Mouse (Mus musculus): ENCODE data around the gene Fhit. TPM values are rescaled to one million over a fixed set of nuclear protein-coding genes. Genes with fewer than 3 reads are reported as not detected.

Fhit gene
- polyA plus RNA-seq, 1 experiment from 2014 or later = 7.1 TPM

DNA sequence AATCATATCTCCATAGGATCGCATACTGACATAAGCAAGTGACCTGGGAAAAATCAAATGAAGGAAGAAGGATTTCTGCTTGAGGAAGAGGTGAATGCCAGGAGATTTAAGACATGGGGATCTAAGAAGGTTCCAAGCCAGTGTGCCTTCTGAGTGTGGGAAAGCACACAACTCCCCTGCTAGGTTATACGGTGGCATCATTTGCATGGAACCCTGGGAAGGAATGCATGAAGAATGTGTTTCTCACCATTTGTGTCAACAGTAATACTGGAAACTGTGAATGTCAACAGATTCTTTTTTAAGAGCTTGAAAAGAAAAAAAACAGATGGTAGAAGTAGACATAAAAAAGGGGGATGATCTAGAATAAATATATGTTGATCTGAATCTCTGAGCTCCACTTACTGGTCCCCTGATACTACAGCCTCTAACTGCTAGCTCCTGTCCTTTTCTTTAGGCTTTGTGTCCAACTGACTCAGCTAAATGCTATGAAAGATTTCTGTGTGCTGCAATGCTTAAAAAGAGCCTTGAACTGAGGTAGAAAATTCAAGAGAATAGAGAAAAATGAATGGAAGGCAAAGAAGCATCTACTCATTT is 1473.1 kb downstream of the Fhit start:
- H3K4me2 ChIP-seq (ENCODE audit: low read depth, low read length) = no peak overlapping the region
- H3K9ac ChIP-seq (ENCODE audit: low read length) = no peak overlapping the region
- WGBS = 67% methylated on average over 2 of the region's 2 CpGs
- no peaks in the 10 kb centered on the region for H3K9me3 ChIP-seq (replicated peaks; ENCODE audit: control insufficient read depth, low read length)
- no peaks in the 10 kb centered on the region for H3K36me3 ChIP-seq (ENCODE audit: control insufficient read depth, insufficient read depth, low read length)
- no peak for ATAC-seq (ENCODE audit: insufficient read depth, low FRiP score)
- H3K4me3 ChIP-seq (replicated peaks; ENCODE audit: low read length) = no peak overlapping the region
- no peaks in the 10 kb centered on the region for H3K4me1 ChIP-seq (ENCODE audit: control insufficient read depth, insufficient read depth, low read length)
- H3K27ac ChIP-seq (ENCODE audit: low read length) = no peak overlapping the region
- H3K27me3 ChIP-seq (ENCODE audit: control insufficient read depth, insufficient read depth, low read length) = no peaks in the 10 kb centered on the region

DNA sequence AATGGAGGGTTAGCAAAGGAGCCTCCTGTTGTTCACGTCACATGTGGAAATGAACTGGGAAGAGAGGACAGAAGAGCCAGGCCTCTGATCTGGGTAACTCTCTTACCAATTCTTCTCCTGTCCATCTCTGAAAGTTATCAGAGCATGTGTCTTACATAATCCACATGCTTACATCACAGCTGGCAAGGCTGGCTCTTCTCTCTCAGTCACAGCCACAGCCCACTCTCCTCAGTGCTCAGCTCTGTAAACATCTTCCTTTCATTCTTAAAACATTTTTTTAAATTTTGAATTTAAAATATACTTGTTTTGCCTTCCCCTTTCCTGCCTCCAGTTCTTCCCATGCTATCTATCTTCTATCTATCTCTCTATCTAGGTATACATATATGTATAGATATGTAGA is 1477.5 kb downstream of the Fhit start:
- WGBS = 68% methylated on average over 1 of the region's 1 CpGs
- H3K27me3 ChIP-seq (ENCODE audit: control insufficient read depth, insufficient read depth, low read length) = no peaks in the 10 kb centered on the region
- no peaks in the 10 kb centered on the region for H3K4me1 ChIP-seq (ENCODE audit: control insufficient read depth, insufficient read depth, low read length)
- ATAC-seq (ENCODE audit: insufficient read depth, low FRiP score) = no peak
- no peaks in the 10 kb centered on the region for H3K9me3 ChIP-seq (replicated peaks; ENCODE audit: control insufficient read depth, low read length)
- no peak overlapping the region for H3K9ac ChIP-seq (ENCODE audit: low read length)
- no peak overlapping the region for H3K27ac ChIP-seq (ENCODE audit: low read length)
- H3K36me3 ChIP-seq (ENCODE audit: control insufficient read depth, insufficient read depth, low read length) = no peaks in the 10 kb centered on the region
- no peak overlapping the region for H3K4me2 ChIP-seq (ENCODE audit: low read depth, low read length)
- H3K4me3 ChIP-seq (replicated peaks; ENCODE audit: low read length) = no peak overlapping the region

DNA sequence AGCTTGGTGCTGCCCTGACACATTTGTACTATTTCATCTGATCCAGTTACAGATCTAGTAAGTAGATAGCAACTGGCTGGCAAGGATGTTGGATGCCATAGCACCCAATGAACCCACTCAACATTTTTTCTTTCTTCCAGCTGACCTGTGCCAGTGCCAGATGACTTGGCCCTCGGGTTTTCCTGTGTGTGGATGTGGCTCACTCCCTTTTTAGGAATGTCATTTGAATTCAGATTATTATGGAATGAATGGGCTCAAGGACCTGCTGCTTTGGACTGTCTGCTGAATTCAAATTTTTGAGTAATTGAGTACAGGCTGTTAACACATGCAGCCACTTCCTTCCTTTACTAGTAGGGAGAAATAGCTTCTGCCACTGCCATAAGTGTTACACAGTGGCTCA is 1489.1 kb downstream of the Fhit start:
- Histone ChIP-seq H3K9ac (ENCODE audit: low read length) (no peak overlapping the region), H3K4me1 (ENCODE audit: control insufficient read depth, insufficient read depth, low read length) (no peaks in the 10 kb centered on the region), H3K36me3 (ENCODE audit: control insufficient read depth, insufficient read depth, low read length) (no peaks in the 10 kb centered on the region), H3K27me3 (ENCODE audit: control insufficient read depth, insufficient read depth, low read length) (no peaks in the 10 kb centered on the region), H3K9me3 (replicated peaks; ENCODE audit: control insufficient read depth, low read length) (peaks cover 6% of the 10 kb centered on the region; the same call in 1 of the 2 replicates), H3K4me3 (replicated peaks; ENCODE audit: low read length) (no peak overlapping the region), H3K4me2 (ENCODE audit: low read depth, low read length) (no peak overlapping the region), H3K27ac (ENCODE audit: low read length) (no peak overlapping the region)
- no peak for ATAC-seq (ENCODE audit: insufficient read depth, low FRiP score)
- 59% methylated on average over 1 of the region's 1 CpGs for WGBS

DNA sequence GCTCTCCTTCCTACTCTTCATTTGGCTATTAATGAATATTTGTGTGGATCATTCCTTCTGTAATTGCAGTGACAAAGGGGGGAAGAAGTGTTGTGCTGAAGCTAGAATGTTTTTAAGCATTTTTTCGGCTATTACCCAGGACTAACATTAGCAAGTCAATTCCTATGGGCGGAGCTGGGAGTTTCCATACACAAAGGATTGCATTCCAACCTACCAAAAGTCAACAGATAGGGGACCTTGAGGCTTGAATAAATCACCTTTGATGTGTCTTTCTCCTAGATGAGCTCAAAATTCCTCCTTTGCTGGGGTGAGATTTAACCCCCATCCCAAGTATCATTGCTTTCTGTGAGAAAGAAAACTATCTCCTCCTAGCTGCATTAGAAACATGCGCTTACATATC is 1490.1 kb downstream of the Fhit start:
- Histone ChIP-seq H3K36me3 (ENCODE audit: control insufficient read depth, insufficient read depth, low read length) (no peaks in the 10 kb centered on the region), H3K4me2 (ENCODE audit: low read depth, low read length) (no peak overlapping the region), H3K9ac (ENCODE audit: low read length) (no peak overlapping the region), H3K4me1 (ENCODE audit: control insufficient read depth, insufficient read depth, low read length) (no peaks in the 10 kb centered on the region), H3K9me3 (replicated peaks; ENCODE audit: control insufficient read depth, low read length) (peaks cover 6% of the 10 kb centered on the region; the same call in 1 of the 2 replicates), H3K4me3 (replicated peaks; ENCODE audit: low read length) (no peak overlapping the region), H3K27ac (ENCODE audit: low read length) (no peak overlapping the region), H3K27me3 (ENCODE audit: control insufficient read depth, insufficient read depth, low read length) (no peaks in the 10 kb centered on the region)
- WGBS = 62% methylated on average over 3 of the region's 3 CpGs
- no peak for ATAC-seq (ENCODE audit: insufficient read depth, low FRiP score)

DNA sequence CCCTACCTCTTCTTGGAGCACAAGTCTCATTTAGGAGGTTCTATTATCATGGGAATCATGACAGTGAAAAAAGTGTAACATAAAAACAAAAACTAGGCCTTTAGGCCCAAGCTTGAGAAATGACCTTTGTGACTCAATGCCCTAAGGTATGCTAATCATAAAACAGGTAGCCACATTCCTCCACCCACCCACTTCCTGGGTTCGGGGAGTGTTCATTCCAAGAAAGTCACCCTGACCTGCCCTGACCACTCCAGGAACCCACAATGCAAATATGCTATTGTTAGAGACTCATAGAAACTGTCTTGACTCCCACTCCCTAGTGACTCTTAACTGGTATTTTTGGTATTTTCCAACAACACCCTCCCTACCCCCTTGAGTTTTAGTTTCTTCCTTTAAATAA is 1492.1 kb downstream of the Fhit start:
- Histone ChIP-seq H3K36me3 (ENCODE audit: control insufficient read depth, insufficient read depth, low read length) (no peaks in the 10 kb centered on the region), H3K4me2 (ENCODE audit: low read depth, low read length) (no peak overlapping the region), H3K9me3 (replicated peaks; ENCODE audit: control insufficient read depth, low read length) (peaks cover 6% of the 10 kb centered on the region; the same call in 1 of the 2 replicates), H3K4me1 (ENCODE audit: control insufficient read depth, insufficient read depth, low read length) (no peaks in the 10 kb centered on the region), H3K27ac (ENCODE audit: low read length) (no peak overlapping the region), H3K9ac (ENCODE audit: low read length) (no peak overlapping the region), H3K4me3 (replicated peaks; ENCODE audit: low read length) (no peak overlapping the region), H3K27me3 (ENCODE audit: control insufficient read depth, insufficient read depth, low read length) (no peaks in the 10 kb centered on the region)
- ATAC-seq (ENCODE audit: insufficient read depth, low FRiP score) = no peak
- WGBS = 66% methylated on average over 1 of the region's 1 CpGs

DNA sequence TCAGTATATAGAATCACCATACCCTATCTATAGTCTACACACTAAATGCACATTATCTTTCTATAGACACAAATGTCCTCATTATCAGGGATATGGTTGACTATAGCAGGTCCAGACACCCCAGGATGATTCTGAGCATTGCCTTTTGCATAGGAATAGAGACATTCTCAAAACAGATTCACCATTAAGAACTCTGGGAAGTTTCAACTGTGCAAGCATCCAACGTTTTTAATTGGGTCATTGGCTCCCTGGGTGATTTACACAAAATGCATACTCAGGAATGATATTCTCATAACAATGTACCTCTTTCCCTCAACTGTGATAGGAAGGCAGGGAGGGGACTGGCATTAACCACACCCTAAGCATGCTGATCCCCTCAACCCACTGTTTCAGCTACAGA is 1503.4 kb downstream of the Fhit start:
- 55% methylated on average over 1 of the region's 1 CpGs for WGBS

DNA sequence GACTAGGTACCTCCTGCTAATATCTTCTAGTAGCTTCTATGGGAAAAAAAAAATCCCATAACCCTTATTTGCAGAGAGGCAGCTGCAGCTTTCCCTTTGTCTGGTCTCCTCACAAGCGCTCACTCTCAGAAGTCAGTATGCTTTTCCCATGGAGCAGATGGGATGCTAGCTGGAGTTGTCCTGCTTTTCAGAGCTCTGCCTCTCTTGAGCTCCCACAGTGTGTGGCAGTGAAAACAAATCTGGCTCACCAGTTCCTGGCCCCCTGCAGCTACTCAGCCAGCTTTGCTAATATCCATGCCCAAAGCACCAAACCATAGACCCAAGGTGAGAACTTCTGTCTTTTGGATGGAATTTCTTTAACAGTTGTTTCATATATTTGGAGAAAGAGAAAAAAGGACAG is 1510.4 kb downstream of the Fhit start:
- 90% methylated on average over 1 of the region's 1 CpGs for WGBS
- ATAC-seq (ENCODE audit: insufficient read depth, low FRiP score) = no peak
- no peak overlapping the region for H3K27ac ChIP-seq (ENCODE audit: low read length)

More for the DNA sequence above, 1503.4 kb downstream of the Fhit start:
- H3K4me2 ChIP-seq (ENCODE audit: low read depth, low read length) = no peak overlapping the region
- no peak for ATAC-seq (ENCODE audit: insufficient read depth, low FRiP score)
- no peaks in the 10 kb centered on the region for H3K9me3 ChIP-seq (replicated peaks; ENCODE audit: control insufficient read depth, low read length)
- 0 out of 2 replicates have a peak, but pooled peaks cover 2% of the 10 kb centered on the region for H3K4me1 ChIP-seq (ENCODE audit: control insufficient read depth, insufficient read depth, low read length)
- no peak overlapping the region for H3K4me3 ChIP-seq (replicated peaks; ENCODE audit: low read length)
- H3K36me3 ChIP-seq (ENCODE audit: control insufficient read depth, insufficient read depth, low read length) = no peaks in the 10 kb centered on the region
- H3K27me3 ChIP-seq (ENCODE audit: control insufficient read depth, insufficient read depth, low read length) = no peaks in the 10 kb centered on the region
- H3K27ac ChIP-seq (ENCODE audit: low read length) = no peak overlapping the region
- H3K9ac ChIP-seq (ENCODE audit: low read length) = no peak overlapping the region

DNA sequence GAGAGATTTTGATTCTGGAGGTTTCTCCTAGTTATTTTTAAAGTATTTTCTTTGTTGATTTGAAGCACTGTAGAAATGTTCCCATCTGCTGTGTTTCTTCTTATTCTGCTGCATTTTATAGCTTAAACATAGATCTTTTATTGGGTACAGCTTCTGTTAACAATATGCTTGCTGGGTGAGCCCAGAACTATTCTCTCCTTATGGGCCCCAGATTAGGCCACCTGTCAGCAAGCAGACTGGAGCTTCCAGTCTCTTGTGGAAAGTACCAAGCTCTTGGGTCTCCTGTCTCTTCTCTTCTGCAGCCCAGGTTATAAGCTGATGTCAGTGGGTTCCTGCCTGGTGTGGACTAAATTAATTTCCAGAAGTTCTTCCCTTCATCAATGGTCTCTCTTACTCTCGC is 1513.4 kb downstream of the Fhit start:
- H3K36me3 ChIP-seq (ENCODE audit: control insufficient read depth, insufficient read depth, low read length) = no peaks in the 10 kb centered on the region
- no peaks in the 10 kb centered on the region for H3K4me1 ChIP-seq (ENCODE audit: control insufficient read depth, insufficient read depth, low read length)
- no peak overlapping the region for H3K9ac ChIP-seq (ENCODE audit: low read length)
- H3K9me3 ChIP-seq (replicated peaks; ENCODE audit: control insufficient read depth, low read length) = no peaks in the 10 kb centered on the region
- no peaks in the 10 kb centered on the region for H3K27me3 ChIP-seq (ENCODE audit: control insufficient read depth, insufficient read depth, low read length)
- H3K27ac ChIP-seq (ENCODE audit: low read length) = no peak overlapping the region
- H3K4me2 ChIP-seq (ENCODE audit: low read depth, low read length) = no peak overlapping the region
- ATAC-seq (ENCODE audit: insufficient read depth, low FRiP score) = no peak
- 89% methylated on average over 1 of the region's 1 CpGs for WGBS
- no peak overlapping the region for H3K4me3 ChIP-seq (replicated peaks; ENCODE audit: low read length)

More for the DNA sequence above, 1510.4 kb downstream of the Fhit start:
- Histone ChIP-seq H3K36me3 (ENCODE audit: control insufficient read depth, insufficient read depth, low read length) (no peaks in the 10 kb centered on the region), H3K4me3 (replicated peaks; ENCODE audit: low read length) (no peak overlapping the region), H3K27me3 (ENCODE audit: control insufficient read depth, insufficient read depth, low read length) (no peaks in the 10 kb centered on the region), H3K9ac (ENCODE audit: low read length) (no peak overlapping the region), H3K4me1 (ENCODE audit: control insufficient read depth, insufficient read depth, low read length) (0 out of 2 replicates have a peak, but pooled peaks cover 2% of the 10 kb centered on the region), H3K9me3 (replicated peaks; ENCODE audit: control insufficient read depth, low read length) (no peaks in the 10 kb centered on the region), H3K4me2 (ENCODE audit: low read depth, low read length) (no peak overlapping the region)

DNA sequence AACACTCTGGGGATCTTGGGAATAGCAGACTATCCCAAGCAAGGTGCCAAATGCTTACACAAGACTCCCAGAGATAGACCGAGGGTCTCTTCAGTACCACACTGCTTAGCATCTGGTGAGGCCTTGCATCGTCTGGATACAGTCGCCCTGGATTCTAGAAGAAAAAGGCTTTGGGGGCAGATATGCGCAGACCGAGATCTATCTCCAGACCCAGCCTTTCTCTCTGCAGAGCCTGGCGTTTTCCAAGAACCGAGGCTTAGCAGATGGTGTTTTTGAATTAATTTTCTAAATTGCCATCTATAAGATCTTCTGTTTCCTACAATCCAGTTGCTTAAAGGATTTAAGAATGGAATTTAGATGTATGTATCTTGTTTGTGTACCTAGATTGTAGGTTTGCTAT is 1515.6 kb downstream of the Fhit start:
- Histone ChIP-seq H3K9me3 (replicated peaks; ENCODE audit: control insufficient read depth, low read length) (no peaks in the 10 kb centered on the region), H3K4me1 (ENCODE audit: control insufficient read depth, insufficient read depth, low read length) (no peaks in the 10 kb centered on the region), H3K27me3 (ENCODE audit: control insufficient read depth, insufficient read depth, low read length) (no peaks in the 10 kb centered on the region), H3K4me3 (replicated peaks; ENCODE audit: low read length) (no peak overlapping the region), H3K36me3 (ENCODE audit: control insufficient read depth, insufficient read depth, low read length) (no peaks in the 10 kb centered on the region), H3K27ac (ENCODE audit: low read length) (no peak overlapping the region), H3K9ac (ENCODE audit: low read length) (no peak overlapping the region), H3K4me2 (ENCODE audit: low read depth, low read length) (no peak overlapping the region)
- no peak for ATAC-seq (ENCODE audit: insufficient read depth, low FRiP score)
- WGBS = 80% methylated on average over 7 of the region's 7 CpGs
